Mouse (Mus musculus): ENCODE measurements at regions not wholly inside any gene's neighbourhood (a gene's known extent, or its start where the extent isn't known, plus 50 kb on each side); places are given as distances from the start of the nearest gene placed in this dataset.

GRCm38 (mm10) chr10:71754799-71755198 is 407.2 kb downstream of the Ipmk start:
- no peak overlapping the region for H3K4me3 ChIP-seq (ENCODE audit: low read depth, low read length)
- no peak overlapping the region for H3K4me2 ChIP-seq (ENCODE audit: low read depth, low read length, poor library complexity, severe bottlenecking)
- WGBS: 67% methylated on average over 3 of the region's 3 CpGs
- no peaks in the 10 kb centered on the region for H3K36me3 ChIP-seq (ENCODE audit: insufficient read depth, low read length)
- peak; percentile 4 for DNase-seq (ENCODE audit: low spot score)
- H3K27me3 ChIP-seq (ENCODE audit: insufficient read depth, low read length): no peaks in the 10 kb centered on the region
- no peak overlapping the region for H3K9ac ChIP-seq (replicated peaks; ENCODE audit: low read length, poor library complexity, severe bottlenecking)
- H3K9me3 ChIP-seq (ENCODE audit: low read length): no peaks in the 10 kb centered on the region
- no peak for ATAC-seq (ENCODE audit: low FRiP score)
- H3K4me1 ChIP-seq (ENCODE audit: insufficient read depth, low read length): no peaks in the 10 kb centered on the region
- no peak overlapping the region for H3K27ac ChIP-seq (ENCODE audit: low read depth, low read length)
- TF ChIP-seq CTCF (IDR thresholded peaks at IDR 0.05): no peak

DNA sequence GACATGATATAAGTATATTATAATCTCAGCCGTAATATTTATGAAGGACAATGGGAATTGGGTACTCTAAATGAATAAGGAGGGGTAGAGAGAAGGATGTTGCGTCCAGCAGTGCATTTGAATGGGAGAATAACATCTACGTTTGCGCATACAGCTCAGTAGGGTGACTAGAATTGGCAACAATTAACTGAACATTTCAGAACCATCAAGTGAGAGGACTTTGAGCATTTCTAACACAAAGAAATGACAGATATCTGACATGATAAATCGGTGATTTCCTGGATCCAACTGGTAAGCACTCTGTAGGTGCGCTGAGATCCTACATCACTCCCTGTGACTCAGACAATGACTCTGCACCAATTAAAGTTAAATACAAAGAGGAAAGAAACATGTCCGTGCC is 431.3 kb downstream of the Ipmk start:
- Histone ChIP-seq H3K4me1 (ENCODE audit: insufficient read depth, low read length) (no peaks in the 10 kb centered on the region), H3K9me3 (ENCODE audit: low read length) (no peaks in the 10 kb centered on the region), H3K27me3 (ENCODE audit: insufficient read depth, low read length) (no peaks in the 10 kb centered on the region), H3K36me3 (ENCODE audit: insufficient read depth, low read length) (no peaks in the 10 kb centered on the region), H3K9ac (replicated peaks; ENCODE audit: low read length, poor library complexity, severe bottlenecking) (no peak overlapping the region), H3K4me2 (ENCODE audit: low read depth, low read length, poor library complexity, severe bottlenecking) (no peak overlapping the region), H3K4me3 (ENCODE audit: low read depth, low read length) (no peak overlapping the region), H3K27ac (ENCODE audit: low read depth, low read length) (no peak overlapping the region)
- no peak for DNase-seq (ENCODE audit: low spot score)
- ATAC-seq (ENCODE audit: low FRiP score): no peak
- TF ChIP-seq CTCF (IDR thresholded peaks at IDR 0.05): no peak
- WGBS: 92% methylated on average over 7 of the region's 7 CpGs

DNA sequence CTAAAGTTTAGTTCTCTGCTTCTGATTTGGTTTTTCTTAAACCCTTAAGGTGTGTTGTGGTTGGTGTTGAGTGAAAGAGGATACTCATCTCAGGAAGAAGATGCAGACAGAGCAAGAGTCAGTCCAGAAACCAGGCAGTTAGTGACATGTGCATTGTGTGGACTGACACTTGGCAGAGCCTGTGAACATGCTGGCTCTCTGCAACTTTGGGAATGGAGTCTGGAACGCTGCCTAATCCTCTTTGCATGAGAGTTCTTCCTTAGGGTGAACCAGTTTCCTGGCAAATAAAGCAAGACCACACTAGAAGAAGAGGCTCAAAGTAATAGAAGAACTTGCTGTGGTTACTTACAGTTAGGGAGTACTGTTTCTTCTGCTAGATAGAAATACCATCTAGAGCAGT is 441.7 kb downstream of the Ipmk start:
- H3K9me3 ChIP-seq (ENCODE audit: low read length): no peaks in the 10 kb centered on the region
- TF ChIP-seq CTCF (IDR thresholded peaks at IDR 0.05): no peak
- no peak overlapping the region for H3K4me2 ChIP-seq (ENCODE audit: low read depth, low read length, poor library complexity, severe bottlenecking)
- no peak overlapping the region for H3K27ac ChIP-seq (ENCODE audit: low read depth, low read length)
- no peaks in the 10 kb centered on the region for H3K27me3 ChIP-seq (ENCODE audit: insufficient read depth, low read length)
- H3K4me3 ChIP-seq (ENCODE audit: low read depth, low read length): no peak overlapping the region
- peak; percentile 77 for DNase-seq (ENCODE audit: low spot score)
- no peak for ATAC-seq (ENCODE audit: low FRiP score)
- no peaks in the 10 kb centered on the region for H3K36me3 ChIP-seq (ENCODE audit: insufficient read depth, low read length)
- H3K9ac ChIP-seq (replicated peaks; ENCODE audit: low read length, poor library complexity, severe bottlenecking): no peak overlapping the region
- 45% methylated on average over 1 of the region's 1 CpGs for WGBS
- no peaks in the 10 kb centered on the region for H3K4me1 ChIP-seq (ENCODE audit: insufficient read depth, low read length)

GRCm38 (mm10) chr10:71789936-71790335 is 442.4 kb downstream of the Ipmk start:
- WGBS: 87% methylated on average over 1 of the region's 1 CpGs
- no peak for TF ChIP-seq CTCF (IDR thresholded peaks at IDR 0.05)
- no peak overlapping the region for H3K9ac ChIP-seq (replicated peaks; ENCODE audit: low read length, poor library complexity, severe bottlenecking)
- H3K4me2 ChIP-seq (ENCODE audit: low read depth, low read length, poor library complexity, severe bottlenecking): no peak overlapping the region
- ATAC-seq (ENCODE audit: low FRiP score) (no peak), DNase-seq (ENCODE audit: low spot score) (peak; percentile 62)
- no peaks in the 10 kb centered on the region for H3K27me3 ChIP-seq (ENCODE audit: insufficient read depth, low read length)
- H3K4me1 ChIP-seq (ENCODE audit: insufficient read depth, low read length): no peaks in the 10 kb centered on the region
- H3K27ac ChIP-seq (ENCODE audit: low read depth, low read length): no peak overlapping the region
- H3K9me3 ChIP-seq (ENCODE audit: low read length): no peaks in the 10 kb centered on the region
- H3K36me3 ChIP-seq (ENCODE audit: insufficient read depth, low read length): no peaks in the 10 kb centered on the region
- H3K4me3 ChIP-seq (ENCODE audit: low read depth, low read length): no peak overlapping the region

DNA sequence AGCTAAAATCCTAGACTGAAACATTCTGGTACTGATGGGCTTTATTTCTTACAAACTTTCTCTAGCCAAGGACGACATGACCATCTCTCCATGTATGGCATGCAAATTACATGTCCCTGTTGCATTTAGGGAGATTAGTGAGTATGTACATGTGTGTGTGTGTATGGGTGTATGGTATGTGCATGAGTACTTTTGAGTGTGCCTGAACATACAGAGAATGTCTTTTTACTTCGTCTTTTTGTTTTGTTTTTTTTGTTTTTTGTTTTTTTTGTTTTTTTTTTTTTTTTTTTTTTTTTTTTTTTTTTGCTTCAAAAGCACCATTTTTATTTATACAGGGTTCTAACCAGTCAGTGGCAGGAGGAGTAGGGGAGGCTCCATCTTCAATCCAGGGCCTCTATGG is 451.1 kb downstream of the Ipmk start:
- no peak for ATAC-seq (ENCODE audit: low FRiP score)
- TF ChIP-seq CTCF (IDR thresholded peaks at IDR 0.05): no peak
- no peaks in the 10 kb centered on the region for H3K36me3 ChIP-seq (ENCODE audit: insufficient read depth, low read length)
- H3K4me1 ChIP-seq (ENCODE audit: insufficient read depth, low read length): no peaks in the 10 kb centered on the region
- no peak for DNase-seq (ENCODE audit: low spot score)
- H3K9ac ChIP-seq (replicated peaks; ENCODE audit: low read length, poor library complexity, severe bottlenecking): no peak overlapping the region
- no peak overlapping the region for H3K27ac ChIP-seq (ENCODE audit: low read depth, low read length)
- no peaks in the 10 kb centered on the region for H3K27me3 ChIP-seq (ENCODE audit: insufficient read depth, low read length)
- WGBS: 80% methylated on average over 2 of the region's 2 CpGs
- no peaks in the 10 kb centered on the region for H3K9me3 ChIP-seq (ENCODE audit: low read length)
- H3K4me2 ChIP-seq (ENCODE audit: low read depth, low read length, poor library complexity, severe bottlenecking): no peak overlapping the region
- H3K4me3 ChIP-seq (ENCODE audit: low read depth, low read length): no peak overlapping the region

GRCm38 (mm10) chr10:71802457-71802856 is 454.9 kb downstream of the Ipmk start:
- Histone ChIP-seq H3K36me3 (ENCODE audit: insufficient read depth, low read length) (no peaks in the 10 kb centered on the region), H3K9ac (replicated peaks; ENCODE audit: low read length, poor library complexity, severe bottlenecking) (no peak overlapping the region), H3K4me3 (ENCODE audit: low read depth, low read length) (no peak overlapping the region), H3K27ac (ENCODE audit: low read depth, low read length) (no peak overlapping the region), H3K4me1 (ENCODE audit: insufficient read depth, low read length) (no peaks in the 10 kb centered on the region), H3K27me3 (ENCODE audit: insufficient read depth, low read length) (no peaks in the 10 kb centered on the region), H3K4me2 (ENCODE audit: low read depth, low read length, poor library complexity, severe bottlenecking) (no peak overlapping the region), H3K9me3 (ENCODE audit: low read length) (no peaks in the 10 kb centered on the region)
- TF ChIP-seq CTCF (IDR thresholded peaks at IDR 0.05): no peak
- DNase-seq (ENCODE audit: low spot score) (no peak), ATAC-seq (ENCODE audit: low FRiP score) (no peak)
- WGBS: 82% methylated on average over 3 of the region's 3 CpGs
